8 mouse cellular contexts compared by ENCODE assay signal in the genomic region with DNA sequence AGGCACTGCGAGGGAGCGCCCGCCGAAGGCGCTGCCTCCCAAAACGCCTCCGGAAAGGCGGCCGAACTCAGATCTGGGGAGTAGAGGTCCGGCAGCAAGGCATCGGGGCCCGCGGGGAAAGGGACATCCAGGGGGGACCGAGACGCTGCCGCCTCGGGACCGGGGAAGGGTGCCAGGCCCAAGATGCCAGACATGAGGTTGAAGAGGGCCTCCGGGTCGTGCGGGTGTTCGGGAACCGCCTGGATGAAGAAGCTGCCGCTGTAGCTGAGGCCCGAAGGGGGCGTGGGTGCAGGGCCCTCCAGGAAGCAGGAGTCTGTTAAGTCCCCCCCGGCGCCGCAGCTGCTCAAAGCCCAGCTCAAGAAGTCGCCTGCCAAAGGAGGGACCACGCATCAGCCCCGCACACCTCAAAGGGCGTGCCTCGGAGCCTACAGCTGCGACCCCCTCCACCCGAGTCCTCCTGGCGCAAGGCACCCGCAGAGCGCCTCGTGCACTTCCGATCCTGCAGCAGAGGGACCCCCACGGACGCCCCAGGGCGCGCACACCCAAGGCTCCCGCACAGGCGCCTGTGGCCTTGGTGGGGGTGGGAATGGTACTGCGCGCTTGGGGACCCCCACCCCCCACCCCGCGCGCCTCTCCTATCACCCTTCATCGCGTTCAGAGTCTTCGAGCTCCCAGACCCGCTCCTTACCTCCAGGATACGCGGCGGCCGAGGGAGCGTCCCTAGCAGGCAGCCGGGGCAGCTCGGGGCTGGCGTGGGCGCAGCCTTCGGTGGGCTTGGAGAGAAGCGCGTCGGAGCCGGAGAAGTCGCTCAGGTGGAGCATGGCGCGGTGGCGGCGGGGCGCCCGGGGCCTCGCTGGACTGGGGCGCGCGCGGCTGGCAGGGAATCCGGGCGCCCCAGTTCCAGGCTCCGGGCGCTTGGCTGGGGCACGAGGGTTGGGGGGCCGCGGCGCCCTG. TPM values are rescaled to one million over a fixed set of nuclear protein-coding genes. Genes with fewer than 3 reads are reported as not detected.
DNase-seq lines count a peak whose midpoint lies in the region; ATAC-seq and TF ChIP-seq lines count a peak whose summit lies in the region.

No protein-coding gene starts in this region.

- WGBS in cerebellum, adult 2 months: 2% methylated on average over 80 of the region's 90 CpGs
- WGBS in forebrain, embryonic 14.5 days: under 1% methylated on average over 84 of the region's 90 CpGs
- WGBS in limb, embryonic 11.5 days: 1% methylated on average over 80 of the region's 90 CpGs

- peaks cover 19% of the 10 kb centered on the region for H3K4me1 ChIP-seq in cerebellum, adult 2 months (ENCODE audit: control insufficient read depth, insufficient read depth, low read length)
- H3K4me1 ChIP-seq in forebrain, embryonic 14.5 days (ENCODE audit: control insufficient read depth, insufficient read depth, low read length): peaks cover 9% of the 10 kb centered on the region; the same call in 1 of the 2 replicates
- peaks cover 18% of the 10 kb centered on the region for H3K4me1 ChIP-seq in limb, embryonic 11.5 days (ENCODE audit: control insufficient read depth, insufficient read depth, low read length)

- peak overlapping the region; percentile 72 for H3K4me2 ChIP-seq in forebrain, embryonic 14.5 days (ENCODE audit: low read length)
- H3K4me2 ChIP-seq in limb, embryonic 11.5 days (ENCODE audit: low read depth, severe bottlenecking): peak overlapping the region; percentile 79

- no peaks in the 10 kb centered on the region for H3K9me3 ChIP-seq in forebrain, embryonic 14.5 days (replicated peaks; ENCODE audit: control insufficient read depth, low read length)
- no peaks in the 10 kb centered on the region for H3K9me3 ChIP-seq in limb, embryonic 11.5 days (ENCODE audit: control insufficient read depth, low read length)

- peak overlapping the region; percentile 31; the same call in 1 of the 2 replicates for H3K27ac ChIP-seq in cerebellum, adult 2 months (ENCODE audit: insufficient read depth, low read length)
- no peak overlapping the region for H3K27ac ChIP-seq in forebrain, embryonic 14.5 days (ENCODE audit: low read depth, low read length)
- H3K27ac ChIP-seq in limb, embryonic 11.5 days (replicated peaks; ENCODE audit: low read depth, low read length): no peak overlapping the region

- TF ChIP-seq CTCF in cerebellum, adult 2 months (IDR thresholded peaks at IDR 0.05; ENCODE audit: borderline replicate concordance, insufficient read depth, low read depth, low read length): no peak

- peak; percentile 6; the same call in 1 of the 2 replicates for ATAC-seq in forebrain, embryonic 14.5 days
- ATAC-seq in limb, embryonic 11.5 days (ENCODE audit: insufficient number of reproducible peaks, low FRiP score, low TSS enrichment, low read depth): peak; percentile 48; the same call in 1 of the 2 replicates
- ATAC-seq in megakaryocyte-erythroid progenitor cell, adult 5-6 weeks (replicated peaks; ENCODE audit: low FRiP score, low TSS enrichment, poor library complexity, severe bottlenecking): no peak

- no peaks in the 10 kb centered on the region for H3K36me3 ChIP-seq in forebrain, embryonic 14.5 days (ENCODE audit: control insufficient read depth, insufficient read depth, low read length)
- no peaks in the 10 kb centered on the region for H3K36me3 ChIP-seq in limb, embryonic 11.5 days (ENCODE audit: control insufficient read depth, insufficient read depth, low read length)

- DNase-seq in layer of hippocampus, postnatal 36 days: peak; percentile 19 to 40
- DNase-seq in layer of hippocampus, adult 9-11 months: no peak
- DNase-seq in cerebellum, adult 2 months: peak in 1 of 2 experiments; percentile 59
- DNase-seq in forebrain, embryonic 14.5 days (ENCODE audit: low spot score): no peak
- peak; percentile 44 for DNase-seq in limb, embryonic 11.5 days (ENCODE audit: low spot score)
- DNase-seq in retina, postnatal 1 day: peak; percentile 40
- DNase-seq in natural killer cell, adult 2 months (ENCODE audit: low spot score in 2 of 2): no peak

- no peak for TF ChIP-seq POLR2A in cerebellum, adult 2 months (IDR thresholded peaks at IDR 0.05; ENCODE audit: borderline replicate concordance, insufficient read depth, low read length)

- peak overlapping the region; percentile 40 for H3K9ac ChIP-seq in forebrain, embryonic 14.5 days (ENCODE audit: low read length)
- H3K9ac ChIP-seq in limb, embryonic 11.5 days (ENCODE audit: low read length): no peak overlapping the region

- H3K27me3 ChIP-seq in cerebellum, adult 2 months (ENCODE audit: control insufficient read depth, insufficient read depth, low read length): no peaks in the 10 kb centered on the region
- H3K27me3 ChIP-seq in forebrain, embryonic 14.5 days (replicated peaks; ENCODE audit: control insufficient read depth, insufficient read depth, low read length): peaks cover 70% of the 10 kb centered on the region
- peaks cover 58% of the 10 kb centered on the region for H3K27me3 ChIP-seq in limb, embryonic 11.5 days (ENCODE audit: control insufficient read depth, insufficient read depth, low read length)

- peak overlapping the region; percentile 55 for H3K4me3 ChIP-seq in cerebellum, adult 2 months (replicated peaks; ENCODE audit: insufficient read depth, low read depth, low read length)
- H3K4me3 ChIP-seq in forebrain, embryonic 14.5 days (ENCODE audit: low read depth, low read length): peak overlapping the region; percentile 41
- H3K4me3 ChIP-seq in limb, embryonic 11.5 days (ENCODE audit: low read depth, low read length): peak overlapping the region; percentile 37

RNA-seq across cellular contexts. Expression of gene Egr4, which starts 0.5 kb away (rescaled TPM):
- total RNA-seq in layer of hippocampus, postnatal 36 days (2021): 10 to 100 TPM; 26.1 to 33.4 TPM
- 8.3 and 9.8 TPM in 2 replicates for polyA plus RNA-seq in cerebellum, adult 2 months (2012; rRNA removed)
- not detected in 2 replicates for polyA plus RNA-seq in forebrain, embryonic 14.5 days (2014; fragmentation: Nextera tagmentation; extraction: Ambion mirVana)
- polyA plus RNA-seq in limb, embryonic 11.5 days (2014; fragmentation: Nextera tagmentation; extraction: Ambion mirVana): not detected in 2 replicates
- not detected in 2 replicates for total RNA-seq in megakaryocyte-erythroid progenitor cell, adult 5-6 weeks (2014; fragmentation: Nextera tagmentation)
- total RNA-seq in megakaryocyte-erythroid progenitor cell, adult 5-6 weeks (2017): 0.05 TPM in 1 of 2 replicates, not detected in the other

RNA-seq across cellular contexts. Expression of gene Fbxo41, which starts 10.1 kb away (rescaled TPM):
- total RNA-seq in layer of hippocampus, postnatal 36 days (2021): 10 to 100 TPM; 91.2 to 96.6 TPM
- 32.9 and 33.8 TPM in 2 replicates for polyA plus RNA-seq in cerebellum, adult 2 months (2012; rRNA removed)
- polyA plus RNA-seq in forebrain, embryonic 14.5 days (2014; fragmentation: Nextera tagmentation; extraction: Ambion mirVana): 4.7 and 5.4 TPM in 2 replicates
- 1.5 and 1.7 TPM in 2 replicates for polyA plus RNA-seq in limb, embryonic 11.5 days (2014; fragmentation: Nextera tagmentation; extraction: Ambion mirVana)
- not detected in 2 replicates for total RNA-seq in megakaryocyte-erythroid progenitor cell, adult 5-6 weeks (2014; fragmentation: Nextera tagmentation)
- total RNA-seq in megakaryocyte-erythroid progenitor cell, adult 5-6 weeks (2017): not detected in 2 replicates

Comparison
In these comparisons a context has a peak if more than half of its experiments do, and no peak if none do; other contexts are left out.
1. DNase-seq: peak in layer of hippocampus, postnatal 36 days (2 of 2), limb, embryonic 11.5 days (single experiment) and retina, postnatal 1 day (single experiment); none in layer of hippocampus, adult 9-11 months (single experiment), forebrain, embryonic 14.5 days (single experiment) and natural killer cell, adult 2 months (0 of 2).
2. Peak in every context shown above with its lines, with median percentiles within 50 percentile points of each other: H3K4me3 ChIP-seq.